Mouse (Mus musculus): ENCODE data around the gene Itga9.
"Not testable (repeated sequence)": the region's sequence is repeated elsewhere in the genome, so short reads cannot be mapped to it uniquely, and the experiment has no call there.

GRCm38 (mm10) chr9:118600393-118600792, 6.1 kb upstream of the Itga9 start:
- TF ChIP-seq EP300, CTCF (IDR thresholded peaks at IDR 0.05; ENCODE audit: low read depth): not testable (repeated sequence)

Measured in heart, postnatal 0 days (tissue).